Mouse (Mus musculus): ENCODE measurements around the gene Snrnp70.

DNA sequence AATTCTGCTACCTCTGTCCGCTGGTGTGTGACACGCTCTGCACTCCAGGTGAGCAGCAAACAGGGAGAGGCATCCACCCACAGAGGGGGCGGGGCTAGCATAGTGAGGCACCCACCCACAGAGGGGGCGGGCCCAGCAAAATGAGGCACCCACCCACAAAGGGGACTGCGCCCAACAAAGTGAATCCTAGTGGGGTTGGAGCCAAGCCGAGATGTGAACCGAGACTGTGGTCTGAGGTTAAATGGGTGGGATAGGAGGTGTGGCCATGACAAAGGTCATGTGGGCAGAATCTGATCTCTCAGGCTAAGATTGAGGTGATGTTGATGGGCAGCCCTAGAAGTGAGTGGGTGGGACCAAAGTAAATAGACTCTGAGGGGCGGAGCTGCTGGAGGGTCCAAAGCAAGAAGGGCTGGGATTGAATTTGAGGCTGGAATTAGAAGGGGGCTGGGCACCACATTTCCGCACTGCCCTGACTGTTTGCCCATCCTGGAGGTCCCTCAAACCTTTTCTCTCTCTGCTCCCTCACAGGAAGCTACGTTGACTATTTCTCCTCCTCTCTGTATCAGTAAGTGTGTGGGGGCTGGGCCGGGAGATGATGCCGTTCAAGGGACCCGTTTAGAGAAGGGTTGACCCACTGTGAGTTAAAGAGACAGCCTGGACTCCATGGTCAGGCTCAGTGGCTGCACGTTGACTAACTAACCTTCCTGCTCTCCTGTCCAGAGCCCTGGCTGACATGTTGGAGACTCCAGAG is 57.2 kb downstream of the Snrnp70 start:
- TF ChIP-seq CTCF (IDR thresholded peaks at IDR 0.05; ENCODE audit: borderline replicate concordance, extremely low read depth, insufficient read depth, insufficient read length), result no peak
- TF ChIP-seq POLR2A (IDR thresholded peaks at IDR 0.05; ENCODE audit: borderline replicate concordance, extremely low read depth, insufficient read depth, insufficient read length, poor library complexity, severe bottlenecking), result no peak
